Mouse (Mus musculus) stomach, postnatal 0 days (tissue): Measurements from ENCODE around the gene Ric8a. TPM values are rescaled to one million over a fixed set of nuclear protein-coding genes. Genes with fewer than 3 reads are reported as not detected.
A peak's percentile ranks its signal among the peaks of the same experiment; 100 is the strongest.

Experiments
- ATAC-seq: fragments of 200-750 bp; cut with Nextera tagmentation; 2 replicates; pipeline ENCODE4 v1.8.0; 2017; ENCODE audit not compliant: low FRiP score, low TSS enrichment
- DNase-seq: peaks from one replicate; pipeline ENCODE4 v3.0.0-alpha.2; 2016; ENCODE audit warnings: low spot score
- H3K27ac ChIP-seq: fragments of 300-500 bp; sonication (generic); replicated peaks from 2 replicates; pipeline ENCODE4 v1.5.1; 2014; ENCODE audit warnings: mild to moderate bottlenecking, control low read depth
- H3K27me3 ChIP-seq: fragments of 300-500 bp; sonication (generic); 2 replicates; pipeline ENCODE4 v1.6.1; 2014; ENCODE audit warnings: low read length; ENCODE audit not compliant: control insufficient read depth, insufficient read depth
- H3K36me3 ChIP-seq: fragments of 300-500 bp; sonication (generic); 2 replicates; pipeline ENCODE4 v1.6.1; 2014; ENCODE audit warnings: low read length, mixed read lengths; ENCODE audit not compliant: control insufficient read depth, insufficient read depth
- H3K4me1 ChIP-seq: fragments of 300-500 bp; sonication (generic); replicated peaks from 2 replicates; pipeline ENCODE4 v1.6.1; 2014; ENCODE audit warnings: antibody characterized with exemption; ENCODE audit not compliant: control insufficient read depth, insufficient read depth
- H3K4me2 ChIP-seq: fragments of 300-500 bp; sonication (generic); replicated peaks from 2 replicates; pipeline ENCODE4 v1.6.1; 2014; ENCODE audit warnings: low read depth, mild to moderate bottlenecking, control low read depth, moderate library complexity
- H3K4me3 ChIP-seq: fragments of 300-500 bp; sonication (generic); 2 replicates; pipeline ENCODE4 v1.5.1; 2014; ENCODE audit warnings: low read depth, low read length, control low read depth
- H3K9ac ChIP-seq: fragments of 300-500 bp; sonication (generic); 2 replicates; pipeline ENCODE4 v1.6.1; 2014; ENCODE audit warnings: mild to moderate bottlenecking, low read length, control low read depth, mixed read lengths
- H3K9me3 ChIP-seq: fragments of 300-500 bp; sonication (generic); 2 replicates; pipeline ENCODE4 v1.6.1; 2016; ENCODE audit warnings: low read length; ENCODE audit not compliant: control insufficient read depth
- CTCF ChIP-seq: IDR thresholded peaks from 2 replicates; pipeline ENCODE4 v1.5.1; 2016; ENCODE audit warnings: antibody characterized with exemption, low read depth, mild to moderate bottlenecking, moderate library complexity
- EP300 ChIP-seq: optimal IDR thresholded peaks from 2 replicates; pipeline ENCODE3; 2016; ENCODE audit warnings: antibody characterized with exemption
- WGBS: fragments of 180-500 bp; shearing (Covaris S2); extraction: QIAGEN DNeasy Blood & Tissue Kit; methylation state at CpG from one replicate; pipeline ENCODE4 v1.1.7; 2014; 5-methylcytosine and 5-hydroxymethylcytosine counted together
- polyA plus RNA-seq: library from polyadenylated mRNA; unstranded; fragments of >200 nt; fragmentation: Nextera tagmentation; extraction: Ambion mirVana; gene quantifications from 2 replicates; pipeline ENCODE4 v1.2.1, GENCODE M21; 2015

Gene Ric8a
- polyA plus RNA-seq, 1 experiment from 2014 or later: 49.1 TPM

- WGBS: 90% methylated on average over 10 of the region's 10 CpGs
- TF ChIP-seq EP300 (no peak), CTCF (no peak)
- Histone ChIP-seq H3K4me3 (no peak overlapping the region), H3K27ac (no peak overlapping the region), H3K9me3 (no peaks in the 10 kb centered on the region), H3K4me2 (no peak overlapping the region), H3K9ac (no peak overlapping the region), H3K36me3 (peaks cover 9% of the 10 kb centered on the region; the same call in 1 of the 2 replicates), H3K4me1 (no peaks in the 10 kb centered on the region), H3K27me3 (no peaks in the 10 kb centered on the region)
- ATAC-seq (no peak), DNase-seq (no peak)
Observed at GRCm38 (mm10) chr7:140848591-140848990, 8.2 kb upstream of the Ric8a start.

GRCm38 (mm10) chr7:140851916-140852315, 4.8 kb upstream of the Ric8a start:
- no peak for DNase-seq
- no peak for TF ChIP-seq CTCF
- no peak for TF ChIP-seq EP300
- Histone ChIP-seq H3K36me3 (peaks cover 16% of the 10 kb centered on the region; the same call in 1 of the 2 replicates), H3K27me3 (no peaks in the 10 kb centered on the region), H3K4me2 (no peak overlapping the region), H3K27ac (no peak overlapping the region), H3K4me1 (0 out of 2 replicates have a peak, but pooled peaks cover 5% of the 10 kb centered on the region), H3K9me3 (no peaks in the 10 kb centered on the region), H3K4me3 (no peak overlapping the region), H3K9ac (no peak overlapping the region)
- WGBS: 94% methylated on average over 4 of the region's 4 CpGs
- no peak for ATAC-seq

- Histone ChIP-seq H3K36me3 (peaks cover 16% of the 10 kb centered on the region; the same call in 1 of the 2 replicates), H3K9ac (no peak overlapping the region), H3K4me2 (no peak overlapping the region), H3K4me3 (no peak overlapping the region), H3K4me1 (peaks cover 10% of the 10 kb centered on the region; the same call in 1 of the 2 replicates), H3K9me3 (no peaks in the 10 kb centered on the region), H3K27me3 (no peaks in the 10 kb centered on the region), H3K27ac (no peak overlapping the region)
- TF ChIP-seq EP300 (no peak), CTCF (no peak)
- ATAC-seq (no peak), DNase-seq (no peak)
- 82% methylated on average over 9 of the region's 9 CpGs for WGBS
Observed at GRCm38 (mm10) chr7:140853386-140853785, 3.4 kb upstream of the Ric8a start.

GRCm38 (mm10) chr7:140854483-140854882, 2.3 kb upstream of the Ric8a start:
- H3K9ac ChIP-seq: no peak overlapping the region
- H3K27me3 ChIP-seq: no peaks in the 10 kb centered on the region
- TF ChIP-seq EP300 (no peak), CTCF (no peak)
- DNase-seq (no peak), ATAC-seq (no peak)
- no peak overlapping the region for H3K4me3 ChIP-seq
- 92% methylated on average over 18 of the region's 18 CpGs for WGBS
- peaks cover 10% of the 10 kb centered on the region; the same call in 1 of the 2 replicates for H3K4me1 ChIP-seq
- no peak overlapping the region for H3K27ac ChIP-seq
- no peak overlapping the region for H3K4me2 ChIP-seq
- no peaks in the 10 kb centered on the region for H3K9me3 ChIP-seq
- H3K36me3 ChIP-seq: peaks cover 16% of the 10 kb centered on the region; the same call in 1 of the 2 replicates

- H3K27me3 ChIP-seq: no peaks in the 10 kb centered on the region
- H3K4me1 ChIP-seq: peaks cover 10% of the 10 kb centered on the region; the same call in 1 of the 2 replicates
- H3K9me3 ChIP-seq: no peaks in the 10 kb centered on the region
- ATAC-seq (no peak), DNase-seq (no peak)
- H3K9ac ChIP-seq: peak overlapping the region; percentile 89
- H3K27ac ChIP-seq: peak overlapping the region; percentile 98
- peaks cover 16% of the 10 kb centered on the region; the same call in 1 of the 2 replicates for H3K36me3 ChIP-seq
- TF ChIP-seq EP300 (no peak), CTCF (no peak)
- peak overlapping the region; percentile 80 for H3K4me2 ChIP-seq
- WGBS: 65% methylated on average over 9 of the region's 9 CpGs
- peak overlapping the region; percentile 78 for H3K4me3 ChIP-seq
Observed at GRCm38 (mm10) chr7:140855181-140855580, 1.6 kb upstream of the Ric8a start.
